Mouse (Mus musculus) embryonic facial prominence, embryonic 15.5 days (tissue): ENCODE measurements at regions not wholly inside any gene's neighbourhood (a gene's known extent, or its start where the extent isn't known, plus 50 kb on each side); places are given as distances from the start of the nearest gene placed in this dataset.

Experiments used
- ATAC-seq: fragments of 200-750 bp; cut with Nextera tagmentation; 2 replicates; pipeline ENCODE4 v1.8.0; 2017; ENCODE audit warnings: low read depth, moderate TSS enrichment; ENCODE audit not compliant: insufficient number of reproducible peaks, low FRiP score, low TSS enrichment
- H3K27ac ChIP-seq: fragments of 300-500 bp; sonication (generic); replicated peaks from 2 replicates; pipeline ENCODE4 v1.5.1; 2015; ENCODE audit warnings: mild to moderate bottlenecking, inconsistent platforms
- H3K27me3 ChIP-seq: fragments of 300-500 bp; sonication (generic); 2 replicates; pipeline ENCODE4 v1.6.1; 2015; ENCODE audit warnings: inconsistent platforms
- H3K36me3 ChIP-seq: fragments of 300-500 bp; sonication (generic); 2 replicates; pipeline ENCODE4 v1.6.1; 2015; ENCODE audit warnings: mild to moderate bottlenecking, inconsistent platforms
- H3K4me1 ChIP-seq: fragments of 300-500 bp; sonication (generic); 2 replicates; pipeline ENCODE4 v1.6.1; 2015; ENCODE audit warnings: inconsistent platforms
- H3K4me2 ChIP-seq: fragments of 300-500 bp; sonication (generic); replicated peaks from 2 replicates; pipeline ENCODE4 v1.6.1; 2015; ENCODE audit warnings: mild to moderate bottlenecking, inconsistent platforms
- H3K4me3 ChIP-seq: fragments of 300-500 bp; sonication (generic); replicated peaks from 2 replicates; pipeline ENCODE4 v1.5.1; 2015; ENCODE audit warnings: mild to moderate bottlenecking, inconsistent platforms
- H3K9ac ChIP-seq: fragments of 300-500 bp; sonication (generic); 2 replicates; pipeline ENCODE4 v1.6.1; 2015; ENCODE audit warnings: inconsistent platforms
- H3K9me3 ChIP-seq: fragments of 300-500 bp; sonication (generic); replicated peaks from 2 replicates; pipeline ENCODE4 v1.6.1; 2016; ENCODE audit warnings: inconsistent platforms
- WGBS: fragments of 180-500 bp; shearing (Covaris S2); methylation state at CpG from one replicate; pipeline ENCODE4 v1.1.7; 2015; 5-methylcytosine and 5-hydroxymethylcytosine counted together

DNA sequence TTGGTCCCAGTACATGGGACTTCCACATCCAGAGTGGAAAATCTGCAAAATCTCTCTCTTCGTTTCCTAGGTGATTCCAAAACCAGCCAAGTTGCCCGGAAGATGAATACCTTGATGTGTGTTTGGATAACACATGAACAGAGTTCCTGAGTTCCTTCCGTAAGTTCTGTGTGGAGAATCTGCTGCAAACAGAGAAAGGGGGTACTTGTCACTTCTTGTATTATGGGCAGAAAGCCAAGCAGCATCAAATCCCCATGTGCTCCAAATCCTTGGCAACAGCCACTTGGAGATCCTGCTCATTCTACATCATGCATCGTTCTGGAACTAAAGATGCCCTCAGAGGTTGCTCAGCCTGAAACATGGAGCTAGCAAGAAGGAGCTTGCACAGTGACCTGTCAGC, 111.1 kb upstream of the Irx5 start:
- Histone ChIP-seq H3K9me3 (no peaks in the 10 kb centered on the region), H3K4me3 (no peak overlapping the region), H3K4me2 (no peak overlapping the region), H3K27me3 (no peaks in the 10 kb centered on the region), H3K36me3 (no peaks in the 10 kb centered on the region), H3K9ac (no peak overlapping the region), H3K4me1 (no peaks in the 10 kb centered on the region), H3K27ac (no peak overlapping the region)
- 59% methylated on average over 4 of the region's 4 CpGs for WGBS
- ATAC-seq = no peak

DNA sequence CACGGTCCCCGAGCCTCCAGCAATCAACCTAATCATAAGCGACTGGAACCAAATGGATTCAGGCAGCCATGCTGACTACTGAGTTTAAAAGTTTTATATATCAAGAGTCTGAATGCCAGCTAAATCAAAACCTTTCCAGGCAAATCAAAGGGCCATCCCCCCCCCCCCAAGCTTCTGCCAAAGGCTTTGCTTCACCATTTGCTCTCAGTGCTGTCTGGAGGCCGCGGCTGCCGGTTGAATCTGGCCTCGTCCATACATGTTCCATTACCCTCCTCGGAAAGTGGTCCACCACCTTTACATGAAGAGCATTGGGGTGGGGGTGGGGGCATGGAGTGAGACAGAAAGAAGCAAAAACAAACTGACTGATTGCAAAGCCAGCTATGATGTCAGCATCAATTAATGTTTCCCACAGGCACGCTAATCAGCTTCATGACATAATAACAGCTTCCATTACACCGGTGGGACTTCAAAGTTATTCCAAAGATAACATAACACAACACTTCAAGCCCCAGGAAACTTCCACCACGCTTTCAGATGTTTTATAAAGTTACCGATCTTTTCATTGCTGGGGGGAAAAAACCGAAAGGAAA, 116.6 kb upstream of the Irx5 start:
- H3K9me3 ChIP-seq = no peaks in the 10 kb centered on the region
- no peaks in the 10 kb centered on the region for H3K27me3 ChIP-seq
- ATAC-seq = no peak
- 20% methylated on average over 13 of the region's 13 CpGs for WGBS
- H3K4me1 ChIP-seq = peaks cover 5% of the 10 kb centered on the region
- H3K36me3 ChIP-seq = no peaks in the 10 kb centered on the region
- H3K27ac ChIP-seq = no peak overlapping the region
- no peak overlapping the region for H3K4me2 ChIP-seq
- H3K9ac ChIP-seq = no peak overlapping the region
- H3K4me3 ChIP-seq = no peak overlapping the region

DNA sequence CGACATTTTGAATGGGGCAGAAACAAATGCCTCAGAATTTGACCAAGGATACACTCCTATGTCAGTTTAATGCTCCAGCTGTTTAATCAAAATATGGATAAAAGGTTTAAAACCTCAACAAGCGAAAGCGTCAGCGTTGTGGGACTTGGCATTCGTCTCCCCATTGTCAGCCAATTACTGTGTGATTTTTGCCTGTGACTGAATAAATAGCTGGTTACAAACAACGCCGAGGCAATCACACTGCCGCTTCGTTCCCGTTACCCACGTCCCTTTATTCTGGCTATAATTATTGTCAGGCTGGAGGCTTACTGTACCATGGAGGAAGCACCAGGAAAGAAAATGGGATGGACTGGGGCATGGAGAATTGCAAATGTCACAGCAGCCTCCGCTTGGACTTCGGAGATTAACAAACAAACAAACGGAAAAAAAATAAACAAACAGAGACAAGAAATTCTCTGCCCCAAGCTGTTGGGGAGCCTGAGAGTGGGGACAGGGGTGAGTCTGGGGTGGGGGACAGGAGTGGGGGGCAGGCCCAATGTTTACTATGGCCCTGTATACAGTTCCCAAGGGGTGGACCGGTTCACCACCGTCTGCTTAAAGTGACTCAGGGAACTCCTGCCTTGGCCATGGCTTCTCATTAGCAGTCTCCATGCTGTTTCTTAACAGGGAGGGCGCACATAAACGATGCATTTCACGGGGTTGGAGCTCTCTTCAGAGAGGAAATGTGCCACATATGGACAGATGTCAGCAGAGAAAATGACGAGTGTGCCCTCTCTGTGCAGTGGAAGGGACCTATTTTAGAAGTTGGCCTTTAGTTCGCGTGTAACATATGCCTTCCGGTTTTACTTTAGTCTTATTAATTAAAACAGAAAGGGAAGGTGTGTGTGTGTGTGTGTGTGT, 125.8 kb upstream of the Irx5 start:
- Histone ChIP-seq H3K27me3 (no peaks in the 10 kb centered on the region; the same call in 1 of the 2 replicates), H3K27ac (no peak overlapping the region), H3K4me1 (0 out of 2 replicates have a peak, but pooled peaks cover 2% of the 10 kb centered on the region), H3K9ac (no peak overlapping the region), H3K9me3 (no peaks in the 10 kb centered on the region), H3K4me2 (0 out of 2 replicates have a peak overlapping the region, but pooled peaks have one; percentile 6), H3K36me3 (no peaks in the 10 kb centered on the region), H3K4me3 (no peak overlapping the region)
- 44% methylated on average over 23 of the region's 23 CpGs for WGBS
- ATAC-seq = no peak

DNA sequence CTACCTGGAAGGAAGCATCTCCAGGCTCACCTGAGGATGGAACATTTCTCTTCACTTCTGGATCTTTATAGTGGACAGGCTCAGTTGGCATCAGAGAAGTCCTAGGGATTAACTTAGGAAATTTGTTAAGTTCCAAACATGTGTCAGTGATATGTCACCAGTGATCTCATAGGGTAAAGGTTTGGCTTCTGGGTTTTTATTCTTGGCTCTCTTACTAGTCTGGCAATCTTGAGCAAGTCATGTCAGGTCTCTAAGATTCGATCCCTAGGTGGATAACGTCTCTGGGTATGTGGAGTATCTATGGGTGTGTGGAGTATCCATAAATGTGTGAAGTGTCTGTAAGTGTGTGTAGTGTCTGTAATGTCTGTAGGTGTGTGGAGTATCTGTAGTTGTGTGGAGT, 127.9 kb upstream of the Irx5 start:
- 0 out of 2 replicates have a peak, but pooled peaks cover 2% of the 10 kb centered on the region for H3K4me1 ChIP-seq
- H3K27ac ChIP-seq = no peak overlapping the region
- H3K36me3 ChIP-seq = no peaks in the 10 kb centered on the region
- 87% methylated on average over 2 of the region's 2 CpGs for WGBS
- H3K9me3 ChIP-seq = no peaks in the 10 kb centered on the region
- no peak overlapping the region for H3K4me2 ChIP-seq
- no peak for ATAC-seq
- H3K9ac ChIP-seq = no peak overlapping the region
- H3K27me3 ChIP-seq = no peaks in the 10 kb centered on the region; the same call in 1 of the 2 replicates
- H3K4me3 ChIP-seq = no peak overlapping the region

DNA sequence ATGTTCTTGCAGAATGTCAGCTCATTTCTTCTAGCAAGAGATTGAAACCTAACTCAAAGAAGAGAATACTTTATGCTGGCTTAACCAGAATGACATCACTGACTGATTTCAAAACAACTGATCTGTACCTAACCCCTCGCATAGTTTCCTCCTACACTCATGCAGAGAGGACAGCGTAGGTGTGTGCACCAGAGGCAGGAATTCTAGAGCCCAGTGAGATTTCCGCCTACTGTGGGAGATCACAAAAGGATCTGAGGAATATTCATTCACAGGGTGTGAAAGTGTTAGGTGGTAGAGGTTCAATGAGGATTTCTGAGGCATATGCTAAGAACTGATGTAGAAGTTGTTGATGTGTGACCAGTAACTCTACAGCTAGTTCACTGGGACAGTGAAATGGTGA, 132.5 kb upstream of the Irx5 start:
- no peak for ATAC-seq
- 91% methylated on average over 3 of the region's 3 CpGs for WGBS
- H3K4me2 ChIP-seq = no peak overlapping the region
- H3K36me3 ChIP-seq = no peaks in the 10 kb centered on the region
- no peaks in the 10 kb centered on the region for H3K4me1 ChIP-seq
- no peaks in the 10 kb centered on the region for H3K9me3 ChIP-seq
- no peak overlapping the region for H3K27ac ChIP-seq
- H3K9ac ChIP-seq = no peak overlapping the region
- no peaks in the 10 kb centered on the region; the same call in 1 of the 2 replicates for H3K27me3 ChIP-seq
- no peak overlapping the region for H3K4me3 ChIP-seq

DNA sequence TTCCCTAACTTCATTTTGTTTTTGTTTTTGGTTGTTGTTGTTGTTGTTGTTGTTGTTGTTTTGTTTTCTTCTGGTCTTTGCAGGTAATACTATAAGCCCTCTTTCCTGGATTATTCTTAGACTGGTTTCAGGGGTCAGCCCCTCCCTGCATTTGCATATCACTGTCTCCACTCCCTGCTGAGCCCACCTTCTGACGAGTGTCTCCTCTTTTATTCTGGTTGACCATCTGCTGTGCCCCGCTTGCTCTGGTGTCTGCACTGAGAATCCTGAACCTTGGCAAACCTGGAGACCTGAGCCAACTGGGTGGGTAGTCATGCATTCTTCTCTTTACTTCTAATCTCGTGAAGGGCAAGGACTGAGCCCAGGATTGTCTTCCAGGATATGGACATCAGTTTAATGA, 134.4 kb upstream of the Irx5 start:
- ATAC-seq = no peak
- Histone ChIP-seq H3K4me1 (no peaks in the 10 kb centered on the region), H3K36me3 (no peaks in the 10 kb centered on the region), H3K4me2 (no peak overlapping the region), H3K27me3 (no peaks in the 10 kb centered on the region), H3K4me3 (no peak overlapping the region), H3K9ac (no peak overlapping the region), H3K27ac (no peak overlapping the region), H3K9me3 (no peaks in the 10 kb centered on the region)
- 64% methylated on average over 3 of the region's 3 CpGs for WGBS

DNA sequence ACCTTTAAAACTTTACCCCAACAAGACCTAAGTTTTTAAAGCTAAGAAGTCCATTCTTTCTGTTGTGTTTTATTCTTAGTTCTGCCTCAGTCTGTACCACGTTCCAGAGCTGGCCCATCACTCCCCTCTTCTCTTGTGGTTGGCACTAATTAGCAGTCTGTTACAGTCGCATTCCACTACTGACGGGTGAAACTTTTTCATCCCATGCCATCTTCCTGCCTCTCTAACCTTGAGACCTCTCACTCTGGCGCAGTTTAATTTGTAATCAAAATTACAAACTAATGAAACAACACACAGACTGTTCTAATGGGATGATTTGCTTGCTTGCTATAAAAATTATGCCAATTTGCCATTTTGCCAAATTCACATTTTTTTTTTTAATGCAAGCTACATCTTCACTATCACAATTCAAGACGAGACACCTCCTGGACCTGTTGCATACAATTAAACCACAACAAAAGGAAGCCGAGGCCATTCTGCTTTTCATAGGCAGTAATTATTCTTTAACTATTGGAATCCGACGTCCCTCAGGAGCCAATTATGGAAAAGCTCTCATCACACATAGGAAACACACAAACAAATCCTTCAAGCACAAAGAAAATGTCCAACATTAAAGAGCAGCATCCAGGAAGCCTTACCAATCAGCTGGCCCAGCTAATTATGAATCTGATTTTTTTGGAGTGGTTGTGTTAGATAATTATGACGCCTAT, 138.1 kb upstream of the Irx5 start:
- H3K27me3 ChIP-seq = no peaks in the 10 kb centered on the region
- no peaks in the 10 kb centered on the region for H3K36me3 ChIP-seq
- H3K4me1 ChIP-seq = no peaks in the 10 kb centered on the region
- H3K4me3 ChIP-seq = no peak overlapping the region
- no peaks in the 10 kb centered on the region for H3K9me3 ChIP-seq
- H3K9ac ChIP-seq = no peak overlapping the region
- no peak overlapping the region for H3K27ac ChIP-seq
- no peak for ATAC-seq
- H3K4me2 ChIP-seq = no peak overlapping the region
- WGBS = 45% methylated on average over 9 of the region's 9 CpGs

DNA sequence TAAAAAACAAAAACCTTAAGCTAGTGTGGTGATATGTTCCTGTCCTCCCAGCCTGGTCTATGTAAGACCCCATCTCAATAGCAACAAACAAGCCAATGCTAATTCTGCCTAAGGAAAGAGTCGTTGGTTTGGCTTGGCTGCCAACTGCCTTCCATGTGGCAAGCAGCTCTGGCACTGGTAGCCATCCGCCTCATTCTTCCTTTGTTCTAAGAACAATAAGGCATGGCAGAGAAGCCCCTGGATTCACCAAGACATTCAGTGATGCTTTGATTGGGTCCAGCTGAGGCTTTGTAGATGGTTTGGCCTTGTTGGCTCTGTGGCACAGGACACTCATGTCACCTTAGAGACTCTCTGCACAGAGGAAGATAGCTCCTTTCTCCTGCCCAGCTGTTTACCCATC, 139.9 kb upstream of the Irx5 start:
- Histone ChIP-seq H3K36me3 (no peaks in the 10 kb centered on the region), H3K27me3 (no peaks in the 10 kb centered on the region), H3K4me3 (no peak overlapping the region), H3K4me2 (no peak overlapping the region), H3K9me3 (no peaks in the 10 kb centered on the region), H3K4me1 (no peaks in the 10 kb centered on the region), H3K27ac (no peak overlapping the region), H3K9ac (no peak overlapping the region)
- no peak for ATAC-seq
- 76% methylated on average over 2 of the region's 2 CpGs for WGBS

DNA sequence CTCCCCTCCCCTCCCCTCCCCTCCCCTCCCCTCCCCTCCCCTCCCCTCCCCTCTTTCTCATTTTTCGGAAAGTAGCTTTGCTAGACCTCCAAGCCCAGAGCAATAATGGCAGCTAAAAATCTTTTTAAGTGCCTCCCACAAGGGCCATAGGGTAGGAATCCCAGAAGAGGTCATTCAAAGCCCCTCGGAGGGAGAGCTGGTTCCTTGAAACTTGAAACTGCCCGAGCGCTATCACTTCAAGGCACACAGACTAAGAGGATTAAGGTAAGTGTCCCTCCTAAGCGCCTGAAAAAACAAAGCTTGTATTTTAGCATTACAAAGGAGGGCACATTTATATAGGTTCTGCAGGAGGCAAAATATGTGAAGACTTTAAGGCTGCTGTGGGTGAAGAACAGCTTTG, 141.2 kb upstream of the Irx5 start:
- WGBS = 15% methylated on average over 5 of the region's 5 CpGs
- Histone ChIP-seq H3K27me3 (no peaks in the 10 kb centered on the region), H3K36me3 (no peaks in the 10 kb centered on the region), H3K4me1 (no peaks in the 10 kb centered on the region), H3K9ac (no peak overlapping the region), H3K4me3 (no peak overlapping the region), H3K9me3 (no peaks in the 10 kb centered on the region), H3K4me2 (no peak overlapping the region), H3K27ac (no peak overlapping the region)
- ATAC-seq = no peak

DNA sequence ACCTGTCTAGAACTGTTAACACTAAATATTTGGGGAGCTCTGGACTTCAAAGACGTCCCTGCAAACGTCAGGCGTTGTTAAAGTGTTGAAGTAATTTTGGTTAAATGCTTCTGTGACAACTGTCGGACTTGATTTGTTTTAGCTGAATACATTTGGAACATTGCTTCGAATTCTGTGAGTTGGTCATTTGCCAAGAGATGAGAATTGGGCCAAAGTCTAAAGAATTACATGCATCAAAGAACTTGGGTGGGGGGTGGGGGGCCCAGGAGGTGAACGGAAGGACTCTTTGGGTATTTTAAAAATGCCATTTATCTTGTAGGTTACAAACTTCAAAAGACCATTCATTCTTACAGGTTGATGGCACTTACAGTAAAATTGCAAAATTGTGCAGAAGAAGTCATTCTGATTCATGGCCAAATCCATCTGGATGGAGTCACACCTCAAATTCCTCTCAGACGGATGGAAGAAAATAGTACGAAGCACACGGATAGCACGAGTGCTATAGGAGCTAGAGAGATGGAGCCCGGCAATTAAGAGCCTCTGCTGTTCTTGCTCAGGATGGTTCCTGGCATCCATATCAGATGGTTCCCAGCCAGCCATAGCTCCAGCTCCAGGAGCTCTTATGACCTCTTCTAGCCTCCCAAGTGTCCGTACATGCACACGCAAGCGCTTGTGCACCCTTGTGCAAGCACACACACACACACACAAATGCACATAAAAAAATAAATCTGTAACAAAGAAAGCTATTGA, 144.5 kb upstream of the Irx5 start:
- ATAC-seq = no peak
- WGBS = 56% methylated on average over 14 of the region's 14 CpGs
- no peak overlapping the region for H3K9ac ChIP-seq
- no peaks in the 10 kb centered on the region for H3K36me3 ChIP-seq
- no peaks in the 10 kb centered on the region for H3K4me1 ChIP-seq
- H3K9me3 ChIP-seq = no peaks in the 10 kb centered on the region
- no peak overlapping the region for H3K4me3 ChIP-seq
- no peak overlapping the region for H3K27ac ChIP-seq
- no peak overlapping the region for H3K4me2 ChIP-seq
- no peaks in the 10 kb centered on the region for H3K27me3 ChIP-seq

DNA sequence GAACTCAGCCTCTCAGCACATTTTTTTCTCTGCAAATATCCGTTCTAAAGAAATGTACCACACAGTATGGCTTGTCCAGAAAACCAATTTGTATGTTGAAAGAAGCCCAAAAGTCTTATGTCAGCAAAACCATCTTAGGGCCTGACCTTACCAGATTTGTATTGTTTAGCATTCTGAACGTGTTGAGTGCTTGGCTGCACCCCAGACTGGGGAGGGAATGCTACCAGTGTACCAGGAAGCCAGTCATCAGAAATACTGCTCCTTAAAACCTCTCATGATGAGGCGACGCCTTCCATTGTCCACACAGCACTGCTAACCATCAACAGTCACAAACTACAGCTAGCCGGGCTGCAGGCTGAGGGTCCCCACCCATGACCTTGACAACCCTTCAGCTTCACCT, 148.3 kb upstream of the Irx5 start:
- 65% methylated on average over 5 of the region's 5 CpGs for WGBS
- Histone ChIP-seq H3K4me1 (0 out of 2 replicates have a peak, but pooled peaks cover 11% of the 10 kb centered on the region), H3K27me3 (no peaks in the 10 kb centered on the region), H3K4me3 (no peak overlapping the region), H3K36me3 (no peaks in the 10 kb centered on the region), H3K9ac (no peak overlapping the region), H3K27ac (no peak overlapping the region), H3K4me2 (no peak overlapping the region), H3K9me3 (no peaks in the 10 kb centered on the region)
- no peak for ATAC-seq
